Mouse (Mus musculus) mature B cell (primary cell): ENCODE measurements around the gene Edem3.

ENCODE experiments used
- in situ Hi-C: fragments of 300-500 bp; cut with MboI; formaldehyde crosslinking; loops from 2 replicates; pipeline ENCODE4 v1.14.3; 2019

The Edem3 gene

GRCm38 (mm10) chr1:151754881-151755659 lies at the start of gene Edem3:
Gene Edem3 (plus strand): TSS chr1:151755371.
- in situ Hi-C loops, result loop anchor here (25.0 kb wide), 1 partner anchor 1318 kb away; no protein-coding TSS in a partner anchor

DNA sequence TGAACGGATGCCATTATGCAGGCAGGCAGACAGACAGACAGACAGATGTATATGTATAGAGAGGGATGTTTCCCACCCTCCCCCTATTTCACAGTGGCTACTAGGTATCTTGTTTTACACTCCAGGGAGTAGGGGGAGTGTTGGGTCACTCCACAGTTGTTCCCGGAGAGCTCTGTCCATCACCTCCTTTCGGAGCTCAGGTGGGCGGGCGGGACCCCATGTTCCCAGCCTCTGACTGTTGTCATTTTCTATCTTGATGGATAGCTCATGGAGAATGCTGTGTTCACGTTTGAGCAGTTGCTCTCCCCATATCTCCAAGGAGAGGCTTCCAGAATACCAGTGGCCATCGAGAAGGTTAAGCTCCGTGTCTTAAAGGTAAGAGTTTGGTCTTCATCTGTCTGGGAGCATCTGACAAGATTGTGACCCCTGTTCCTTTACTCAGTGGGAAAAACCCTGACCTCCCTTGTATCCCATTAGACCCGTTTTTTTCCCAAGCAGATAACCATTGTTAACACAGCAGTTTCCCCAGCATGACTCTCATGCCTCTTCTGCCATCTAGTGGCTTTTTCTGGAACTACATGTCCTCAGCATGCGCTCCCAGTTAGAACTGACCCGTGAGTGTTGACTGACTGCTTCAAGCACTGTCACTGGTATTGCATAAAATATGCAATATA lies 49.3 kb upstream of the Edem3 start:
- in situ Hi-C loops, result loop anchor here (25.0 kb wide), 1 partner anchor 219 kb away; no protein-coding TSS in a partner anchor

DNA sequence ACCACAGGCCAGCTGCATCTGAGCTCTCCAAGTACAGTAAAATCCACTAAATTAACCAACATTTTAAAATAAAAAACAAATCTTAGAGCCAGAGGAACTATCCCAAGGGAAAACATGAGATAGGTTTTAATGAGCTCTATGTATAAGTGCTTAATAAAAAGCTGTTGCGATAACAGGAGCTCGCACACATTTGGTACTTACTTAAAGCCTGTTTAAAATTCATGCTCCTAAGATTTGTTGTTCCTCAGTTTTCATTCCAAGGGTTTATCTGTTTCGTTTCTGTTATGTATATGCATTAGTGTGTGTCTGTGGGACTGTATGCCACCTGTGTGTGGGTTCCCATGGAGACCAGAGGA lies 48.8 kb upstream of the Edem3 start:
- in situ Hi-C loops, result loop anchor here (25.0 kb wide), 1 partner anchor 219 kb away; no protein-coding TSS in a partner anchor

GRCm38 (mm10) chr1:151708966-151709733 lies 46.0 kb upstream of the Edem3 start:
- in situ Hi-C loops, result loop anchor here (25.0 kb wide), 1 partner anchor 222 kb away; no protein-coding TSS in a partner anchor

- in situ Hi-C loops, result loop anchor here (25.0 kb wide), 1 partner anchor 222 kb away; no protein-coding TSS in a partner anchor
Measured at GRCm38 (mm10) chr1:151709734-151710022, 45.5 kb upstream of the Edem3 start.

- in situ Hi-C loops, result loop anchor here (25.0 kb wide), 1 partner anchor 223 kb away; no protein-coding TSS in a partner anchor
Measured at GRCm38 (mm10) chr1:151710424-151711055, 44.6 kb upstream of the Edem3 start.

- in situ Hi-C loops, result loop anchor here (25.0 kb wide), 1 partner anchor 224 kb away; no protein-coding TSS in a partner anchor
Measured at GRCm38 (mm10) chr1:151711062-151711461, 44.1 kb upstream of the Edem3 start.

- in situ Hi-C loops, result loop anchor here (25.0 kb wide), 1 partner anchor 225 kb away; no protein-coding TSS in a partner anchor
Measured at GRCm38 (mm10) chr1:151712664-151713063, 42.5 kb upstream of the Edem3 start.

DNA sequence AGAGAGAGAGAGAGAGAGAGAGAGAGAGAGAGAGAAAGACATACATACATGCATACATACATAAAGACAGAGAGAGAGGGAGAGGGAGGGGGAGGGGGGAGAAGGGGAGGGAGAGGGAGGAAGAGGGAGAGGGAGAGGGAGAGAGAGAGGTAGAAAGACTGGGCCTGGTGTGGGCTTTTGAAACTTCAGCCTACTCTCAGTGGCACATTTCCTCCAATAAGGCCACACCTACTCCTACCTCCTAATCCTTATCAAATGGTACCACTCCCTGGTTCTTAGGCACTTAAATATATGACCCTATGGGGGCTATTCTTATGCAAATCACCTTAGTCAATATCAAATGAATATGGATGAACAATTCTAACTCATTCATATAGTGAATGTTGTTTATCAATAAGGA lies 41.5 kb upstream of the Edem3 start:
- in situ Hi-C loops, result loop anchor here (25.0 kb wide), 1 partner anchor 226 kb away; no protein-coding TSS in a partner anchor

- in situ Hi-C loops, result loop anchor here (25.0 kb wide), 1 partner anchor 229 kb away; no protein-coding TSS in a partner anchor
Measured at GRCm38 (mm10) chr1:151716024-151716710, 39.0 kb upstream of the Edem3 start.

DNA sequence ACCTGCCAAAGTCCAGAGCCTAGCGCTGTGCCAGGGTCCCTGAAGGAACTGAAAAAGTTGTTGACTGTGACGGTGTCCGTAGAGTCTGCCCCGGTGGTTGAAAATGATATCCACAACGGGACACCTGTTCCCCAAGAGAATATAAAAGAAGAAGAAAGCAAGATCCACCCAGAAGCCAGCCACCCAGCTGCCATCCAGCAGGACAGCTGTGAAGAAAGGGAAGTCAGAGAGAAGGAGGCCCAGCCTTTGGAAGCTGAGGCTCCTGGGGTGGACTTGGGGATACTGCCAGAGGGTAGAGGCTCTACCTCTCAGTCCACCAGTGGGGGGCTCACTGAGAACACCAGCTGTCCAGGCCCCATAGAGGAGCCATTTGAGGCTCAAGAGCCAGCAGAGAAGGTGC lies 37.5 kb upstream of the Edem3 start:
- in situ Hi-C loops, result loop anchor here (25.0 kb wide), 1 partner anchor 230 kb away; no protein-coding TSS in a partner anchor

GRCm38 (mm10) chr1:151718575-151718974 lies 36.6 kb upstream of the Edem3 start:
- in situ Hi-C loops, result loop anchor here (25.0 kb wide), 1 partner anchor 231 kb away; no protein-coding TSS in a partner anchor

DNA sequence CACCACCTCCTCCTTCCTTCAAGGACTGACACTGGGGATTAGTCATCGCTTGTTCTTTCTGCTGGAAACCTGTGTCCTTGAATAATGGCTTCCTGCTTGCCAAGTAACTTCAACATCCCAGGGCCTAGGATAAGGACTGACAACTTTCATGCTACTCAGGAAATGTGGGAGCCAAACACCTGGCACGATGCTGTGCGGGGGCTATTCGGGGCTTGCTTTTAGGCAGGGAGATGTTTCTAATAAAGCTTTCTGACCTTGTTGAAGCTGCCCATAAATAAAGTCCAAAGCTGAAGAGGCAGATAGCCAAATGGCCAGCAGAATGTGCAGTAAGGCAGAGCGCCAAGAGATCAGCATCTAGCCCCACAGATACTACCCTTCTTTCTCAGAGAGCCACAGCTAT lies 35.3 kb upstream of the Edem3 start:
- in situ Hi-C loops, result loop anchor here (25.0 kb wide), 1 partner anchor 233 kb away; no protein-coding TSS in a partner anchor

DNA sequence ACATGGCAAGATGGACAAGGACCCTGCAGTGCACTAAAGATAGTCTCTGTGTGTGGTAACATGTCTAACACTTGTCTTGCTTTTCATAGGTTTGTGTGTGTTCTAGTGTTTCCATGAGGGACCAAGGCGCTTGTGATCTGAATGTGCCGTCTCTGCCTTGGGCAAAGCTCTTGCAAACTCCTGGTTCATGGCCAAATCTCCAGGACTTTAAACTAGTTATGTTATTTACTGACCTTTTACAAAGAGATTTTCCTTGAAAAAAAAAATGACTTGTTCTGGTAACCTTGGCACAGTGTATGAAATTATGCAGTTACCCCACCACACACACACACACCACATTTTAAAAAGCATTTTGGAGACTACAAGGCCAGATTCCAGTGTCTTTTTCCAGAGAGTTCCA lies 34.6 kb upstream of the Edem3 start:
- in situ Hi-C loops, result loop anchor here (25.0 kb wide), 1 partner anchor 233 kb away; no protein-coding TSS in a partner anchor

GRCm38 (mm10) chr1:151721357-151721983 lies 33.7 kb upstream of the Edem3 start:
- in situ Hi-C loops, result loop anchor here (25.0 kb wide), 1 partner anchor 234 kb away; no protein-coding TSS in a partner anchor

- in situ Hi-C loops, result loop anchor here (25.0 kb wide), 1 partner anchor 236 kb away; no protein-coding TSS in a partner anchor
Measured at GRCm38 (mm10) chr1:151723771-151724170, 31.4 kb upstream of the Edem3 start.

GRCm38 (mm10) chr1:151725590-151725989 lies 29.6 kb upstream of the Edem3 start:
- in situ Hi-C loops, result no loop called here

DNA sequence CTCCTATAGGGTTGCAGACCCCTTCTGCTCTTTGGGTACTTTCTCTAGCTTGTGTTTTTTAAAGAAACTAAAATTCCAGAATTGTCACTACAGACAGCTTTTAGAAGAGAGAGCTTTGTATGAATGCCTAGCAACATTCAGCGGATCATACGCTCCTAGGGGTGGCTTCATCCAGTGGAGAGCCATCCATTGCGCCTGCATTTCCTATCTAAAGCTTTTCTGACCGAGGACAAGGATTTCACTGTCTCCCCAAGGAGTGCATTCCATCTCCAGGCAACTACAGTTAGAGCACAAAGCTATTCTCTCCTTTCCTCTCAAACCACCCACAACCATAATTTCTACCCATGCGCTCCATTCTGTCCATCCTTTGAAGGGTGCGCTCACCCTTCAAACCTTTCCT lies 28.8 kb upstream of the Edem3 start:
- in situ Hi-C loops, result no loop called here

DNA sequence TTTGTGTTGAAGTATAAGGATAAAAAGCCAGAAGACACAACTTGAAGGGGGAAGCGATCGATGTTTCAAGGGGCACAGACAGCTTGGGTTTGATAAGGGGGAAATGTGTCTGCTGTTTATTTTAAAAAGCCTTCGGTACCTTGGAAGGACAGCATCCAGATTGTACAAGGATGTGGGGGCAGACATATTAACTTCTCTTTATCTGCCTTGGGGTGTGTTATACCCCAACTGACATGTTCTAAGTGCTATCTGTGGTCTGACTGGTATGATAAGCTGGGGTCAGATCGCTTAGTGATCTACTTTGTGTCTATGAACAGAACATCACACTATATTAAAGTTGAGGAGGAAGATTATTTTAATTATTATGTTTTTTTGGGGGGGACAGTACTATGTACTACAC lies 27.0 kb upstream of the Edem3 start:
- in situ Hi-C loops, result no loop called here

DNA sequence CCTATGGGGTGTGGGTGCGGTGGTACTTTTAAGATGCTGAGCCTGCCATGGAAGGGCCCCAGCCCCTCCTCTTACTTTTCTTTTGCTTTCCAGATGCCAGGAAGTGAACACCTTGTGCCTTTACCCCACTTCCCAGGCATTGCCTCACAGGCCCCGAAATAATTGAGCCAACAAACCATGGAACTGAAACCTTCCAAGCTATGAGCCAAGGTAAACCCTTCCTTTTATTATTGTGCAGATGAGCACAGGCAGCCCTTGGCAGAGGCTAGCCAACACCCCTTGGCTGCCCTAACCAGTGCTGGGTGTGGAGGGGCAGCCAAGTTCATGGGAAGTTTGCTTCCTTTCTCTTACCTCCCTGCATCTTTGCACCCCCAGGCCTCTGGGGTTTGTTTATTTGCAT lies 18.0 kb upstream of the Edem3 start:
- in situ Hi-C loops, result no loop called here
